Mouse (Mus musculus) hindbrain, postnatal 0 days (tissue): ENCODE measurements around the gene Erv3. TPM values are rescaled to one million over a fixed set of nuclear protein-coding genes. Genes with fewer than 3 reads are reported as not detected.

ENCODE experiments used
- ATAC-seq: fragments of 200-750 bp; cut with Nextera tagmentation; 2 replicates; pipeline ENCODE4 v1.8.0; 2017; ENCODE audit warnings: mild to moderate bottlenecking, moderate TSS enrichment, moderate library complexity
- DNase-seq: peaks from one replicate; pipeline ENCODE4 v3.0.0-alpha.2; 2015; ENCODE audit warnings: low spot score
- H3K27ac ChIP-seq: fragments of 300-500 bp; sonication (generic); 2 replicates; pipeline ENCODE4 v1.5.1; 2014; ENCODE audit warnings: mild to moderate bottlenecking
- H3K27me3 ChIP-seq: fragments of 300-500 bp; sonication (generic); 2 replicates; pipeline ENCODE4 v1.6.1; 2014; ENCODE audit warnings: low read length, mixed read lengths; ENCODE audit not compliant: insufficient read depth
- H3K36me3 ChIP-seq: fragments of 300-500 bp; sonication (generic); 2 replicates; pipeline ENCODE4 v1.6.1; 2014; ENCODE audit warnings: low read length, mixed read lengths; ENCODE audit not compliant: insufficient read depth
- H3K4me1 ChIP-seq: fragments of 300-500 bp; sonication (generic); 2 replicates; pipeline ENCODE4 v1.6.1; 2014; ENCODE audit warnings: antibody characterized with exemption, low read length, mixed read lengths; ENCODE audit not compliant: insufficient read depth
- H3K4me2 ChIP-seq: fragments of 300-500 bp; sonication (generic); 2 replicates; pipeline ENCODE4 v1.6.1; 2014; ENCODE audit warnings: low read depth, mild to moderate bottlenecking, low read length, moderate library complexity, mixed read lengths
- H3K4me3 ChIP-seq: fragments of 300-500 bp; sonication (generic); 2 replicates; pipeline ENCODE4 v1.5.1; 2014; ENCODE audit warnings: low read length
- H3K9ac ChIP-seq: fragments of 300-500 bp; sonication (generic); replicated peaks from 2 replicates; pipeline ENCODE4 v1.6.1; 2014; ENCODE audit warnings: mild to moderate bottlenecking, low read length, moderate library complexity, mixed read lengths
- H3K9me3 ChIP-seq: fragments of 300-500 bp; sonication (generic); 2 replicates; pipeline ENCODE4 v1.6.1; 2016; ENCODE audit warnings: low read length, mixed read lengths
- CTCF ChIP-seq: IDR thresholded peaks from 2 replicates; pipeline ENCODE4 v1.5.1; 2016; ENCODE audit warnings: antibody characterized with exemption, control low read depth, low read depth
- WGBS: fragments of 180-500 bp; shearing (Covaris S2); extraction: QIAGEN DNeasy Blood & Tissue Kit; methylation state at CpG from one replicate; pipeline ENCODE4 v1.1.7; 2014; 5-methylcytosine and 5-hydroxymethylcytosine counted together
- polyA plus RNA-seq: library from polyadenylated mRNA; unstranded; fragments of >200 nt; fragmentation: Nextera tagmentation; extraction: Ambion mirVana; gene quantifications from 2 replicates; pipeline ENCODE4 v1.2.1, GENCODE M21; 2015
- total RNA-seq: library from RNA; depleted of rRNA; stranded (reverse); fragments of >200 nt; gene quantifications from 2 replicates; pipeline ENCODE4 v1.2.3, GENCODE M21; 2014

Erv3 gene
- total and polyA plus RNA-seq, 2 experiments from 2014 or later, result 0.04 TPM; not detected in 1

DNA sequence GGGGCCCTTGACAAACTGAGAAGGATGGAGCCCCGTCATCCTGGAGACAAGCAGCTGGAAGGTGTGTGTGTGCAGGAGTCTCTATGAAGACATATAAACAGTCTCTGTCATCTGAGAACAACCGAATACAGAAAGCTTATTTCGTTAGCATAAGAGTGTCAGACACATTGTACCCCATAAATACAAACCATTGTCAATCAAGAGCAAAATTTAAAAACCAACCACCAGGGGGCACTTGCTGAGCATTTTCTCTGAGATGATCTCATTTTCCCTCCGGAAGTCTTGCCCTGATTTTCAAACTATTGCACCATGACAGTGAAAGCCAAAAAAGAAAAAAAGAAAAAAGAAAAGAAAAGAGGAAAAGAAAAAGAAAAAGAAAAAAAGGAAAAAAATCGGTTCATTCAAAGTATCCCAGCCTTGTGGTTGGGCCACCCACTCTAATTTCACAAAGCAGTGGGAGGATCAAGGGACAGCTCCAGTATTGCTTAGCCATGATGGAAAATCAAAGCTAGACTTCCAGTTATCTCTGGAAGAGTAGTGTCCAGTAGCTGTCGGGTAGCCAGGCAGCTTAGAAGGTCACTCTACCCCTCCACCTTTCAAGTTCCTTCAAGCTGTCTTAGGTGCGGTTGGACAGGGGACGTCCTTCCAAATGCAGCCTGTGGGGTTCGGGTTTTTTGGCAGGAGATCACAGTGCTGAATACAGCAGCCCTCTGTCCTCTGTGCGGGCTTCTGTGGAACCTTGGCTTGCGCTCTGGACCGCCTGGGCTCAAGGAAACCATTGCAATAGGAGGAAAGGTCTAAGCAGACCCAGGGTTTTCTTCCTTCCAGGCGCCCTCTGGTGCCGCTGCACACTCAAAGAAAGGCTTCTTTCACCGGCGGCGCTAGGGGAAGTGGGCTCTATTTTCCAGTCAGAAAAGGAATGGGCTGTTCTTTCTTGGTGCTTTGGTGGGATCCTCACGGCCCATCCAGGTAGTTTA, 31.3 kb downstream of the Erv3 start:
- Histone ChIP-seq H3K9ac (no peak overlapping the region), H3K4me2 (peak overlapping the region; percentile 42), H3K36me3 (no peaks in the 10 kb centered on the region), H3K4me1 (no peaks in the 10 kb centered on the region; the same call in 1 of the 2 replicates), H3K27ac (peak overlapping the region; percentile 64), H3K27me3 (no peaks in the 10 kb centered on the region), H3K4me3 (no peak overlapping the region), H3K9me3 (no peaks in the 10 kb centered on the region)
- peak; percentile 90 for ATAC-seq
- WGBS, result 27% methylated on average over 18 of the region's 18 CpGs
- DNase-seq, result peak; percentile 90
- peak; percentile 70 for TF ChIP-seq CTCF

DNA sequence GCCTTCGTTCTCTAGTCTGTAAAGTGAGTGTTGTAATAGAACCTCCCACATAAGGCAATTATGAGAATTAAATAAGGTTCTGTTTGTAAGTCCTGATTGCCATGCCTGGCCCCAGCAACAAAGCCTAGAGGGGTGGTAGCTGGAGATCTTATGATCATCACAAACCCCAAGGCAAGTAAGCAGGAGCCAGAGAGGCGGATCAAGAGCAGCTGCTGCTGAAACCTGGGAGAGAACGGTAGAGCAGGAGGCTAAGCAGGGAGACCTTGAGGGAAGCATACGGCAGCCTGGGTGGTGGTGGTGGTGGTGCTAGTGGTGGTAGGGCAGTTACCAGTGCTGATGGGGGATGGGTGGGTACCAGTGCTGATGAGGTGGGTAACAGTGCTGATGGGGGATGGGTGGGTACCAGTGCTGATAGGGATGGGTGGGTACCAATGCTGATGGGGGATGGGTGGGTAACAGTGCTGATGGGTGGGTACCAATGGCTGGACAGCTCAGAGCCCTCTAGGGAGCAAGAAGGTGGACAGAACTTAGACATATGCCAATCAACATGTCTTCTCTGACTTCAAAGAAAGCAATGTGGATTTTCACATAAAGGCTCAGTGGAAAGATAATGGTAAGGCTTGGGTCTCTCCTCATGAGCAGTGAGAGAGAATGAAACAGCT, 32.4 kb downstream of the Erv3 start:
- DNase-seq (no peak), ATAC-seq (no peak)
- TF ChIP-seq CTCF, result no peak
- Histone ChIP-seq H3K4me3 (no peak overlapping the region), H3K9me3 (no peaks in the 10 kb centered on the region), H3K4me1 (no peaks in the 10 kb centered on the region; the same call in 1 of the 2 replicates), H3K4me2 (no peak overlapping the region), H3K36me3 (no peaks in the 10 kb centered on the region), H3K9ac (no peak overlapping the region), H3K27me3 (no peaks in the 10 kb centered on the region), H3K27ac (no peak overlapping the region)
- WGBS, result 82% methylated on average over 4 of the region's 4 CpGs

- Histone ChIP-seq H3K27ac (no peak overlapping the region), H3K4me1 (no peaks in the 10 kb centered on the region; the same call in 1 of the 2 replicates), H3K4me2 (no peak overlapping the region), H3K9ac (no peak overlapping the region), H3K27me3 (no peaks in the 10 kb centered on the region), H3K4me3 (no peak overlapping the region), H3K9me3 (no peaks in the 10 kb centered on the region), H3K36me3 (no peaks in the 10 kb centered on the region)
- no peak for DNase-seq
- no peak for ATAC-seq
- no peak for TF ChIP-seq CTCF
- WGBS, result 63% methylated on average over 2 of the region's 2 CpGs
These were observed 34.0 kb downstream of the Erv3 start for GRCm38 (mm10) chr2:131825498-131825897.

DNA sequence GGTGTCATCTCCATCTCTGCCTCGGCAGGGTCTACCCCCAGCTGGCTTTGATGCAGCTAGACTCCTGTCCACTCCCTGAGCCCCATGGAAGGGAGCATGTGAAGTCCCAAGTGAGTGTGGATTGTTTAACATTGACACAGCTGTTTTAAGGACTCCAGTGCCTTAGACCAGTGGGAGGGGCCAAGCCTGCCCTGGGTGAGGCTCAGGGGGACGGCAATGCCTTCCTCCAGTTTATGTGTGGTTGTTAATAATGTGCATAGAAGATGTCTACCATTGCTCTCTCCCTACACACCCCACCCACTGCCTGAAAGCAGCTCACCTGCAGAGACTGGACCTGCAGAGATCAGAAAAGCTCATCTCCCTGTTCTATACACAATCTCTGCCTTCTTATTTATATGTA, 35.6 kb downstream of the Erv3 start:
- ATAC-seq (no peak), DNase-seq (no peak)
- Histone ChIP-seq H3K9ac (no peak overlapping the region), H3K36me3 (no peaks in the 10 kb centered on the region), H3K27me3 (no peaks in the 10 kb centered on the region), H3K4me2 (no peak overlapping the region), H3K9me3 (no peaks in the 10 kb centered on the region), H3K4me1 (no peaks in the 10 kb centered on the region; the same call in 1 of the 2 replicates), H3K4me3 (no peak overlapping the region), H3K27ac (no peak overlapping the region)
- 53% methylated on average over 2 of the region's 2 CpGs for WGBS
- no peak for TF ChIP-seq CTCF

GRCm38 (mm10) chr2:131822492-131822891, 37.1 kb downstream of the Erv3 start:
- H3K36me3 ChIP-seq, result no peaks in the 10 kb centered on the region
- WGBS, result 86% methylated on average over 3 of the region's 3 CpGs
- no peak for ATAC-seq
- no peak overlapping the region for H3K4me3 ChIP-seq
- H3K4me2 ChIP-seq, result no peak overlapping the region
- H3K4me1 ChIP-seq, result no peaks in the 10 kb centered on the region
- H3K27ac ChIP-seq, result no peak overlapping the region
- no peaks in the 10 kb centered on the region for H3K27me3 ChIP-seq
- no peaks in the 10 kb centered on the region for H3K9me3 ChIP-seq
- TF ChIP-seq CTCF, result no peak
- no peak overlapping the region for H3K9ac ChIP-seq
- no peak for DNase-seq

- H3K4me3 ChIP-seq, result no peak overlapping the region
- 52% methylated on average over 3 of the region's 3 CpGs for WGBS
- DNase-seq, result no peak
- H3K36me3 ChIP-seq, result no peaks in the 10 kb centered on the region
- H3K9me3 ChIP-seq, result no peaks in the 10 kb centered on the region
- no peaks in the 10 kb centered on the region for H3K4me1 ChIP-seq
- H3K27me3 ChIP-seq, result no peaks in the 10 kb centered on the region
- no peak overlapping the region for H3K27ac ChIP-seq
- H3K9ac ChIP-seq, result no peak overlapping the region
- no peak overlapping the region for H3K4me2 ChIP-seq
- TF ChIP-seq CTCF, result no peak
- no peak for ATAC-seq
These were observed 37.9 kb downstream of the Erv3 start for GRCm38 (mm10) chr2:131821708-131821990.
